In genomic region chr1:76194844-76195243, GRCm38 (mm10) we compare ENCODE assay signal across 11 mouse cellular contexts.
DNase-seq lines count a peak whose midpoint lies in the region; ATAC-seq and TF ChIP-seq lines count a peak whose summit lies in the region.
"Had no signal": no experiment of that assay in that cellular context is flagged by ENCODE, and none has a peak within 500 bp of the region (broad histone marks: within the 10 kb centered on the region; RNA-seq: fewer than 3 reads in every experiment).

No protein-coding gene starts in this region.

- no peak for TF ChIP-seq CTCF in kidney, adult 2 months (conservative IDR thresholded peaks at IDR 0.05; ENCODE audit: insufficient read depth, insufficient read length, low read depth, low read length)

- DNase-seq in adrenal gland, postnatal 36 days: peak; percentile 1 to 18
- DNase-seq in adrenal gland, adult 18-20 months (ENCODE audit: low spot score in 2 of 2): no peak
- peak; percentile 61 for DNase-seq in kidney, adult 2 months
- peak; percentile 62 for DNase-seq in heart, adult 8-10 months (ENCODE audit: low spot score)
- peak; percentile 23 for DNase-seq in kidney, postnatal 10 days
- no peak for DNase-seq in spleen, postnatal 4 days (ENCODE audit: low spot score in 2 of 2)

- H3K36me3 ChIP-seq in kidney, adult 2 months (ENCODE audit: control insufficient read depth, insufficient read depth, low read length): no peaks in the 10 kb centered on the region
- no peaks in the 10 kb centered on the region for H3K36me3 ChIP-seq in kidney, embryonic 14.5 days (ENCODE audit: control insufficient read depth, insufficient read depth, low read length)
- H3K36me3 ChIP-seq: midbrain, embryonic 13.5 days had no signal

- no peaks in the 10 kb centered on the region for H3K27me3 ChIP-seq in kidney, adult 2 months (replicated peaks; ENCODE audit: control insufficient read depth, insufficient read depth, low read length)
- no peaks in the 10 kb centered on the region for H3K27me3 ChIP-seq in kidney, embryonic 14.5 days (ENCODE audit: control insufficient read depth, insufficient read depth, low read length)
- H3K27me3 ChIP-seq: midbrain, embryonic 13.5 days had no signal

- H3K9ac ChIP-seq in kidney, embryonic 14.5 days (ENCODE audit: low read depth, low read length): no peak overlapping the region
- H3K9ac ChIP-seq: midbrain, embryonic 13.5 days had no signal

- H3K4me2 ChIP-seq in kidney, embryonic 14.5 days (replicated peaks; ENCODE audit: low read depth, low read length): no peak overlapping the region
- H3K4me2 ChIP-seq: midbrain, embryonic 13.5 days had no signal

- no peaks in the 10 kb centered on the region for H3K9me3 ChIP-seq in kidney, embryonic 14.5 days (ENCODE audit: control insufficient read depth, low read length)
- H3K9me3 ChIP-seq: midbrain, embryonic 13.5 days had no signal

- ATAC-seq in kidney, embryonic 14.5 days (ENCODE audit: low FRiP score, low TSS enrichment): no peak
- no peak for ATAC-seq in megakaryocyte-erythroid progenitor cell, adult 5-6 weeks (replicated peaks; ENCODE audit: low FRiP score, low TSS enrichment, poor library complexity, severe bottlenecking)
- ATAC-seq: hindbrain, embryonic 16.5 days; midbrain, embryonic 13.5 days had no signal

- no peaks in the 10 kb centered on the region for H3K4me1 ChIP-seq in kidney, adult 2 months (ENCODE audit: control insufficient read depth, insufficient read depth, low read length)
- no peaks in the 10 kb centered on the region for H3K4me1 ChIP-seq in kidney, embryonic 14.5 days (ENCODE audit: control insufficient read depth, insufficient read depth, low read length)
- H3K4me1 ChIP-seq: midbrain, embryonic 13.5 days had no signal

- H3K4me3 ChIP-seq in kidney, adult 2 months (ENCODE audit: insufficient read depth, low read depth, low read length): no peak overlapping the region
- H3K4me3 ChIP-seq in kidney, embryonic 14.5 days (ENCODE audit: low read length): no peak overlapping the region
- H3K4me3 ChIP-seq: layer of hippocampus, adult 2 months; midbrain, embryonic 13.5 days had no signal

- no peak for TF ChIP-seq POLR2A in kidney, adult 2 months (IDR thresholded peaks at IDR 0.05; ENCODE audit: low read depth, low read length)

- WGBS in kidney, adult 2 months: 37% methylated on average over 4 of the region's 4 CpGs
- 85% methylated on average over 4 of the region's 4 CpGs for WGBS in kidney, embryonic 14.5 days

- H3K27ac ChIP-seq in kidney, adult 2 months (ENCODE audit: insufficient read depth, low read depth, low read length): no peak overlapping the region
- H3K27ac ChIP-seq in kidney, embryonic 14.5 days (ENCODE audit: low read depth, low read length): no peak overlapping the region
- H3K27ac ChIP-seq: layer of hippocampus, adult 2 months; midbrain, embryonic 13.5 days had no signal

Comparison
In these comparisons a context has a peak if more than half of its experiments do, and no peak if none do; other contexts are left out.
1. DNase-seq: peak in adrenal gland, postnatal 36 days (2 of 2), kidney, adult 2 months (single experiment), heart, adult 8-10 months (single experiment) and kidney, postnatal 10 days (single experiment); none in adrenal gland, adult 18-20 months (0 of 2) and spleen, postnatal 4 days (0 of 2).